Mouse (Mus musculus) cerebral cortex, adult 2 months (tissue): ENCODE measurements around the gene Dnah3.

Experiments used
- WGBS: fragments of 180-500 bp; shearing (Covaris S2); methylation state at CpG from one replicate; pipeline ENCODE4 v1.1.7; 2018; 5-methylcytosine and 5-hydroxymethylcytosine counted together

The Dnah3 gene

DNA sequence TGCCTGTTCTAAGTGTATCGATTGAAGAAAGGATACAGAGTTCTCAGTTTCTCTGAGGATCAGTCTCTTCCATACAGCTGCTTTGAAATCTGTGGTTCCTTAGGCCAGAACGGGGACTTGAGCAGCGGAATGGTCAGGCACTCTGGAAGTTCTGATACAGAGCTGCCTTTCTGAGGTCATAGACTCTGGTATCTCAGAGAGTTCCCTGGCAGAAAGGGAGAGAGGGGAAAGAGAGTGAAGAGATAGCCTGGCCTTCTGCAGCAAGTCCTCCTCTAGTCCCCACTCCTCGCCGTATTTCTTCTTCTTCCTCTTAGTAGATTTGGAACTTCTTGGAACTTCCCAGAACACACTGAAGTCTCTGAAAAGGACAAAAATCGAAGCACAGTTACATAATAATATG, at the start of gene Dnah3:
Gene Dnah3, minus strand, starts transcription at position 101 of the 400 bp plus-strand sequence.
- 87% methylated on average over 6 of the region's 6 CpGs for WGBS

- 88% methylated on average over 1 of the region's 1 CpGs for WGBS
Observed at GRCm38 (mm10) chr7:120142743-120143142, 47.7 kb upstream of the Dnah3 start.

- WGBS: 41% methylated on average over 4 of the region's 4 CpGs
Observed at GRCm38 (mm10) chr7:120128951-120129350, 33.9 kb upstream of the Dnah3 start.

DNA sequence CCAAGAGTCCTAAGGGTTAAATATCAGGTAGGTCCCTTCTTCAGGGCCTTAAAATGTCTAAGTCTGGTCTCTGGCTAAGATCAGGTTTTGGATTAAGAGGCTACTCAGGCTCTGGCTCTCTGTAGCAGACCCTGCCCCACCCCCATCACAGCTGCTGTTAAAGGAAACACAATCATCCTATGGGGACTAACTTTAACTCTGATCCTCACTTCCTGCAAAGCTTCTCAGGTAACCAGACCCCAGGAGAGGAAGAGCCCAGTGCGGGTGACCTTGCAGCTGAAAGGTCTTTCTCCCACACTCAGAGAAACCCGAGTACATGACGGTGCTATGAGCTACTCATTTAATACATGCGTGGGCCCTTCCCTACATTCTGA, 32.6 kb upstream of the Dnah3 start:
- 80% methylated on average over 4 of the region's 4 CpGs for WGBS

GRCm38 (mm10) chr7:120126976-120127685, 32.1 kb upstream of the Dnah3 start:
- 58% methylated on average over 5 of the region's 5 CpGs for WGBS

DNA sequence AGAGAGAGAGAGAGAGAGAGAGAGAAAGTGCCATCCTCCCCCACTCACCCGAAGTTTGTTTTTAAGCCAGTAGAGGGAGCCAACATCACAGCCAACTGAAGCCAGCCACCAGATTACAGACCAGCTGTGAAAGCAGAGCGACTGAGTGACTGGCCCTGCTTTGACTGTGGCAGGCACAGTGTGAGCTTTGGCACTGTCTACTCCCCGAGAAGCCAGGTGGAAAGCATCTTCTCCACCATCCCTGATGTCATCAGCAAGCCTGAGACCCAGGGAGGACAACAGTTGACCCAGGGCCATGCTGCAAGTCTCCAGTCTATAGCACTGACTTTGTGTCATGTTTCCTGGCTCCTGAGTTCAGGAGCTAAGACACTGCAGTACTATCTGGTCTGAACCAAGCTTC, 29.8 kb upstream of the Dnah3 start:
- 5% methylated on average over 3 of the region's 3 CpGs for WGBS

GRCm38 (mm10) chr7:120123776-120124175, 28.7 kb upstream of the Dnah3 start:
- WGBS: 78% methylated on average over 4 of the region's 4 CpGs

DNA sequence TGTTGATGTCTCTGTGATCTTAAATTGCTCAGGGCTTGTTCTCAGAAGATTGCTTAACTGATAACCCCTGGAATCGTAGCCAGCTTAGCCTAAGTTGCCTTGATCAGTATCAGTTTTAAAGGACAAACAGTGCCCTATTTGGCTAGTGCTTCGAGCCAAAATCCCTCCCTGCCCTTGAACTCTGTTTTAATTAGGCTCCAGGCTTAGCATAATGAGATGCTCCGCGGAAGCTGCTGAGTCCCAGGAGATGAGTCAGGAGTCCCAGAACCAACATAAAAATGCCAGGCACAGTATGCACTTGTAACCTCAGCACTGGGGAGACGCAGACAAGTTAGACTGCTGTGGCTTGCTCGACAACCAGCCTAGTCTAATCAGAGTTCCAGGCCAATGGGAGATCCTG, 22.4 kb upstream of the Dnah3 start:
- WGBS: 51% methylated on average over 6 of the region's 6 CpGs

DNA sequence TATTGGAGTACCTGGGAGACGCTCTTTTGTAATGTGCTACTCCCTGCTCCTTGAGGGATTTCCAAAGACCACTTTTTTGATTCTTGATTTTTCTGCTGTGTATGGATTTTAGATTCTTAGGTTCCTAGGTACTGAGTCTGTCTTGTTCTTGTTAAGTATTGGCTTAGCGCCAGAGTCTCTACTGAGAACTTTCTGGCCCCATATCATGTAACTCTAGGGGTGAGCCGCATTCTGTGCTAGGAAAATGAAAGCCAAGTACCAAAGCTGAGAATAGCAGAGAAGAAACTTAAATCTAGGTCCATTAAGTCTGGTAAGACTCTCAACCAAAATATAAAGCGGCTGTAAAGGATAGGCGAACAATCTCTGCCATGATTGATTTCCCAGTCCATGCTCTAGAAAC, 21.9 kb upstream of the Dnah3 start:
- 87% methylated on average over 5 of the region's 5 CpGs for WGBS

GRCm38 (mm10) chr7:120109676-120110075, 14.6 kb upstream of the Dnah3 start:
- WGBS: 90% methylated on average over 5 of the region's 5 CpGs

DNA sequence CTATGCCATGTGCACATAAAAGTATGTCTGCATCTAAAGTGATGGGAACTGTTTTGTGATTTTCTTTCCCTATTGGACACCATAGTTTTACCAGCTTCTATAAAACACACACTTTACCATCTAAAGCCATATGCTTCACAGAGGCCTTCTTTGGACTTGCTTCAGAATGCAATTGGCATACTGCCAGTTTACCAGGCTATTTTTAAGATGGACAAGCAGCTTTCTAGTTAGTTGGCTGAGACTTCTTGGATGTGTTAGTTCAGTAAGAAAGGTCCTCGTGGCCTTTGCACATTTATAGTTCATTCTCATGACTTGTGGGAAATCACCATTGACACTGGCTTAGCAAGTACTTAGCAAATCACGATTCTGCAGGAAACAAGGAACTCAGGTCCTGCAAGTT, 11.3 kb upstream of the Dnah3 start:
- 24% methylated on average over 2 of the region's 2 CpGs for WGBS

GRCm38 (mm10) chr7:120104975-120105374, 9.9 kb upstream of the Dnah3 start:
- WGBS: 32% methylated on average over 3 of the region's 3 CpGs

GRCm38 (mm10) chr7:120103019-120103567, 8.0 kb upstream of the Dnah3 start:
- 7% methylated on average over 25 of the region's 25 CpGs for WGBS

DNA sequence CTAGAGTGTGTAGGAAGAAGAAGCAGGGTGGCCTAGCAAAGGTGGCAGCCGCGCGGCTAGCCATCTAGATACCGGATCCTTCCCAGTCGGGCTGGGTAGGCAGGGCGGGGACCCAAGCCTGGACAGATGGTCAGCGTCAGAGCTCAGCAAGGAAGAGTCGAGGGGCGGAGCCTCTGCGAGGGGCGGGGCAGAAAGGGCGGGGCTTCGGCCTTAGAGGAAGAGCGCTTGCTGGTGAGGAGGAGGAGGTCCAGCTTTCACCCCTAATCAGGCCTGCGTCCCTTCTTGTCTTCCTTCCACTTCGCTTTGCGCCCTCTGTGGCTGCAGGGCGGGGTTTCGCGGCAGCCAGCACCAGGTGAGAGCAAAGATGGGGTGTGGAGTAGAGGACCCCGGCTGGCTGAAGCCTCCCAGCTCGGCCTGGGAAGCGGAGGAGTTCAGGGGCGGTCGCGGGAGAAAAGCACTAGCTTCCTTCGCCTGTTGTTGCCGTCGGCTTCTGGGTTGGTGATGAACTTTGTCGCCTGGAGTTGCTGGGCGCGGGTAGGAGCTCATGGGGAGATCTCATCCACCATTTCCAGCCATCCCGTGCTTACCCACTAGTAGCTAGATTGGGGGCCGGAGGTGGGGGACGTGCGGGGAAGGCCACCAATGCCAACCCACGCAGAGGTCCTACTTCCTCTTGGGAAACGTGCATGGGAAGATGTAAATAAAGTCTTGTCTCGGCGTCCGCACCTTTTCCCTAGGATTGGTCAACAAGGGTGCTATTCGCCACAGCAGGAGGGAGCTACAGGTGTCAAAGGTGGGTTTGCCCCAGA, 7.3 kb upstream of the Dnah3 start, which contains the start of gene Tmem159:
Gene Tmem159, plus strand, starts transcription at position 190 of the 809 bp plus-strand sequence.
- WGBS: 2% methylated on average over 42 of the region's 42 CpGs

- WGBS: 26% methylated on average over 9 of the region's 9 CpGs
Observed at GRCm38 (mm10) chr7:120098403-120098802, 3.3 kb upstream of the Dnah3 start.

DNA sequence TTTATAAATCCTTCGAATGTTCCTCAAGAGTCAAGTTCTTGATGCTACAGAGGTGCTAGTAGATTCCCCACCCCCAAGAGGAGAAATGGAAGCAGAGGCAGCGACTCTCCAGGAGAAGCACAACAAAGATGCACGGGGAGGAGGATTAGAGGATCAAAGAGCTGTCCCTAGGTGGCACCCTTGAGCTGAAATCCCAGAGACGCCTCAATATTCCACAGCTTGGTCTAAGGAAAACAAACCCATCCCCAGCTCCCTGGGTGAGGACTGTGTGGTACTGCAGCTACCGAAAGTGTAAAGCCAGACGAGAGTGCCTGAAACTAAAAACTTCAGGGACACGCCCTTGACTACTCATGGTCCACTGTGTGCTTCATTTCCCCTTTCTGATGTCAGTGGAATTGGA, 2.8 kb upstream of the Dnah3 start:
- 9% methylated on average over 7 of the region's 7 CpGs for WGBS

DNA sequence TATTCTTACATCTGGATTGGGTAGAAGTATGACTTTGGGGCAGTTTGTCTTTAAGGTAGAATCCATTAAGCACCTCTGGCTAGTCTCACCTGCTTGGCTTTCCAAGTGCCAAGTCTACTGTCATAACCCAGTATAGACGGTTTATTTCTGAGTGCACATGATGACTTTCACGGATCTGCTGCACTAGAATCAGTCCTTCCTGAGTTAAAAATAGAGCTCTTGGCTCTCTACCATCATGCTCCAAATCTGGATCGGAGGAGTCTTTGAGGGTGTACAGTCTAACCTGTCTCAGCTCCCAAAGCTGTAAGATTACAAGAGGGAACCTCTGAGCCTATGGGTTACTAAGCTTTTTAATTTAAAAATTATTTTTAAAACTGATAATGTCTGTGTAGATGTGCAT, 864 bp downstream of the Dnah3 start:
- 42% methylated on average over 3 of the region's 3 CpGs for WGBS

DNA sequence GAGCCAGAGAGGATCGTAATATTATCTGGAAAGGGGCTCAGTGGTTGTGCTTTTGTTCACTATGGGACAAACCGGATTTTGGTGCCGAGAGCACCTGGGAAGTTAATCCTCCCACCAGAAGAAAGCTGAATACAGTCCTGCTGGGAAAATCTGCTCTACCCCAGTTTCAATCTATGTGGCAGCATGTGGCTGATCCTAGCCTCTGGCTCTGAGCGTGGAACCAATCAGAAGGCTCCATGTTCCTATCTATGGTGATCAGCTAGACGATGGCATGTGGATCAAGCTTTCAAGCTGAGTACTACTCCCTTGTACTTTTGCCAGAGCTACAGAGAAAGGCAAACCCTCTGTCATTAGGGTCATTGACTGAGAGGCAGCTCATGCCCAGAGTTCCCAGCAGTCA, 2.0 kb downstream of the Dnah3 start:
- WGBS: 36% methylated on average over 5 of the region's 5 CpGs

DNA sequence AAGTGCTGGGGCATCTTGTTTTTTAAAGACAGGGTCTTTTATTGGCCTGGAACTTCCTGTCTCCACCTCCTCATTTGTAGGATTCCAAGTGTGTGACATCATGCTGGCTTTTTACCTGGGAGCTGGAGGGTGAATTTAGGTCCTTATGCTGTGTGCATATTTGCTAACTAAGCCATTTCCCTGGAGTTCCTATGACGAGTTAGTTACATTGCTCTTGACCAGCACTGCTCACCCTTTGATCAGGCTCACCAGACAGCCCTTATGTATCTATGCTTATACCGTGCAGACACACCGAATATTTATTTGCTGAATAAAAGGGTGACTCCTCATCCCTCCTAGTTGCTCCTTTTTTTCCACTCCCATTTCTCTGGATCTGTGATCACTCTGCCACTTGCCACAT, 14.9 kb downstream of the Dnah3 start:
- WGBS: 86% methylated on average over 3 of the region's 3 CpGs

- 21% methylated on average over 3 of the region's 3 CpGs for WGBS
Observed at GRCm38 (mm10) chr7:120069164-120069563, 25.9 kb downstream of the Dnah3 start.

GRCm38 (mm10) chr7:120068114-120068513, 27.0 kb downstream of the Dnah3 start:
- WGBS: 78% methylated on average over 3 of the region's 3 CpGs

GRCm38 (mm10) chr7:120064045-120064444, 31.0 kb downstream of the Dnah3 start:
- WGBS: 89% methylated on average over 1 of the region's 1 CpGs

DNA sequence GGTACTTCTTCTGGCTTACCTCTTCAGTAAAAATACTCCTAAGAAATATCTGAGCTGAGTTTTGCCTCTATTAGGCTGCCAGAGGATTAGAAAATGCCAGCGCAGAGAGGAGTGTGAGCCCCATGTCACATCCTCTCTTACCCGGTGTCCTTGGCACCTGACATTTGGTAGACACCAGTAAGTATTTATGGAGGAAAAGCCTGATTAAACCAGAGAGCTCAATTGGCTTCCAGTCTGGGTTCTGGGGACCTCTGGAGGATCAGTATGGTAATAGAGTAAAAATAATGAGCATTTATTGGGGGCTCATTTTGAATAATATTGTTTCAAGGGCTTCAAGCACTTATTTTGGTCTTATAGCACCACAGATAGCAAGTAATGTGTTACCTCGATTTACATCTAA, 39.6 kb downstream of the Dnah3 start:
- WGBS: 73% methylated on average over 3 of the region's 3 CpGs
